Mouse (Mus musculus): ENCODE results near the gene Btbd35f21.
"Not testable (repeated sequence)": the region's sequence is repeated elsewhere in the genome, so short reads cannot be mapped to it uniquely, and the experiment has no call there.

Gene Btbd35f21

GRCm38 (mm10) chrX:32725809-32726208 is at the start of gene Btbd35f21:
TSS of gene Btbd35f21 (plus strand) at chrX:32726109.
- DNase-seq (ENCODE audit: low spot score in 2 of 2): not testable (repeated sequence)
